Mouse (Mus musculus) midbrain, embryonic 11.5 days (tissue): ENCODE measurements around the gene Aars2. TPM values are rescaled to one million over a fixed set of nuclear protein-coding genes. Genes with fewer than 3 reads are reported as not detected.

Experiments used
- ATAC-seq: fragments of 200-750 bp; cut with Nextera tagmentation; 2 replicates; pipeline ENCODE4 v1.8.0; 2017; ENCODE audit warnings: moderate TSS enrichment, moderate library complexity; ENCODE audit not compliant: low FRiP score
- DNase-seq: peaks from one replicate; pipeline ENCODE4 v3.0.0; 2015; ENCODE audit warnings: low spot score; ENCODE audit errors: missing footprints
- H3K27ac ChIP-seq: fragments of 300-500 bp; sonication (generic); 2 replicates; pipeline ENCODE4 v1.5.1; 2014; ENCODE audit warnings: low read depth, low read length
- H3K27me3 ChIP-seq: fragments of 300-500 bp; sonication (generic); 2 replicates; pipeline ENCODE4 v1.6.1; 2014; ENCODE audit warnings: mild to moderate bottlenecking, low read length, moderate library complexity, mixed read lengths; ENCODE audit not compliant: control insufficient read depth, insufficient read depth
- H3K36me3 ChIP-seq: fragments of 300-500 bp; sonication (generic); 2 replicates; pipeline ENCODE4 v1.6.1; 2014; ENCODE audit warnings: mild to moderate bottlenecking, low read length, moderate library complexity, mixed read lengths; ENCODE audit not compliant: control insufficient read depth, insufficient read depth
- H3K4me1 ChIP-seq: fragments of 300-500 bp; sonication (generic); 2 replicates; pipeline ENCODE4 v1.6.1; 2014; ENCODE audit warnings: low read length; ENCODE audit not compliant: control insufficient read depth, insufficient read depth
- H3K4me2 ChIP-seq: fragments of 300-500 bp; sonication (generic); 2 replicates; pipeline ENCODE4 v1.6.1; 2014; ENCODE audit warnings: mild to moderate bottlenecking, moderate library complexity
- H3K4me3 ChIP-seq: fragments of 300-500 bp; sonication (generic); 2 replicates; pipeline ENCODE4 v1.5.1; 2014; ENCODE audit warnings: low read depth, low read length
- H3K9ac ChIP-seq: fragments of 300-500 bp; sonication (generic); 2 replicates; pipeline ENCODE4 v1.6.1; 2014; ENCODE audit warnings: low read length
- H3K9me3 ChIP-seq: fragments of 300-500 bp; sonication (generic); 2 replicates; pipeline ENCODE4 v1.6.1; 2016; ENCODE audit warnings: low read length; ENCODE audit not compliant: control insufficient read depth
- WGBS: fragments of 180-500 bp; shearing (Covaris S2); extraction: QIAGEN DNeasy Blood & Tissue Kit; methylation state at CpG from one replicate; pipeline ENCODE4 v1.1.7; 2014; 5-methylcytosine and 5-hydroxymethylcytosine counted together
- polyA plus RNA-seq: library from polyadenylated mRNA; unstranded; fragments of >200 nt; fragmentation: Nextera tagmentation; extraction: Ambion mirVana; gene quantifications from 2 replicates; pipeline ENCODE4 v1.2.1, GENCODE M21; 2014

The Aars2 gene
- polyA plus RNA-seq, 1 experiment from 2014 or later = 18.1 TPM

- Histone ChIP-seq H3K27me3 (peaks cover 36% of the 10 kb centered on the region), H3K4me3 (peak within 1 kb of the TSS; percentile 91), H3K27ac (peak within 1 kb of the TSS; percentile 88), H3K9ac (peak within 1 kb of the TSS; percentile 98), H3K4me1 (peaks cover 30% of the 10 kb centered on the region), H3K36me3 (no peaks in the 10 kb centered on the region; the same call in 1 of the 2 replicates), H3K4me2 (peak within 1 kb of the TSS; percentile 78), H3K9me3 (no peaks in the 10 kb centered on the region)
- DNase-seq (peak; percentile 97), ATAC-seq (peak; percentile 45; the same call in 1 of the 2 replicates)
- 0% methylated on average over 14 of the region's 29 CpGs for WGBS
These were observed 43.1 kb downstream of the Aars2 start, which contains the start of gene Tmem151b for GRCm38 (mm10) chr17:45549617-45550181. Gene Tmem151b (minus strand): TSS chr17:45549677.

- WGBS = 38% methylated on average over 5 of the region's 5 CpGs
- peaks cover 30% of the 10 kb centered on the region for H3K27me3 ChIP-seq
- H3K9me3 ChIP-seq = no peaks in the 10 kb centered on the region
- peak overlapping the region; percentile 91; the same call in 1 of the 2 replicates for H3K4me3 ChIP-seq
- ATAC-seq = no peak
- H3K27ac ChIP-seq = no peak overlapping the region
- DNase-seq = no peak
- peak overlapping the region; percentile 98 for H3K9ac ChIP-seq
- H3K4me1 ChIP-seq = peaks cover 24% of the 10 kb centered on the region
- H3K4me2 ChIP-seq = peak overlapping the region; percentile 78
- H3K36me3 ChIP-seq = no peaks in the 10 kb centered on the region; the same call in 1 of the 2 replicates
These were observed 43.6 kb downstream of the Aars2 start for GRCm38 (mm10) chr17:45550253-45550652.

- Histone ChIP-seq H3K4me1 (peaks cover 20% of the 10 kb centered on the region), H3K27ac (no peak overlapping the region), H3K4me2 (no peak overlapping the region), H3K4me3 (no peak overlapping the region), H3K9ac (no peak overlapping the region), H3K27me3 (peaks cover 20% of the 10 kb centered on the region), H3K9me3 (no peaks in the 10 kb centered on the region), H3K36me3 (no peaks in the 10 kb centered on the region; the same call in 1 of the 2 replicates)
- ATAC-seq (no peak), DNase-seq (no peak)
- 47% methylated on average over 7 of the region's 7 CpGs for WGBS
These were observed 44.7 kb downstream of the Aars2 start for GRCm38 (mm10) chr17:45551249-45551796.

GRCm38 (mm10) chr17:45551816-45552451, 45.3 kb downstream of the Aars2 start:
- no peak overlapping the region for H3K4me2 ChIP-seq
- H3K36me3 ChIP-seq = no peaks in the 10 kb centered on the region
- no peak overlapping the region for H3K9ac ChIP-seq
- ATAC-seq = peak; percentile 29
- peaks cover 20% of the 10 kb centered on the region for H3K27me3 ChIP-seq
- H3K9me3 ChIP-seq = no peaks in the 10 kb centered on the region
- H3K27ac ChIP-seq = no peak overlapping the region
- WGBS = 4% methylated on average over 8 of the region's 8 CpGs
- peaks cover 21% of the 10 kb centered on the region for H3K4me1 ChIP-seq
- H3K4me3 ChIP-seq = no peak overlapping the region
- DNase-seq = peak; percentile 99

- H3K27me3 ChIP-seq = peaks cover 9% of the 10 kb centered on the region
- no peaks in the 10 kb centered on the region for H3K36me3 ChIP-seq
- peaks cover 21% of the 10 kb centered on the region for H3K4me1 ChIP-seq
- no peak overlapping the region for H3K9ac ChIP-seq
- DNase-seq (no peak), ATAC-seq (no peak)
- no peaks in the 10 kb centered on the region for H3K9me3 ChIP-seq
- WGBS = 83% methylated on average over 3 of the region's 3 CpGs
- no peak overlapping the region for H3K27ac ChIP-seq
- H3K4me3 ChIP-seq = no peak overlapping the region
- no peak overlapping the region for H3K4me2 ChIP-seq
These were observed 46.4 kb downstream of the Aars2 start for GRCm38 (mm10) chr17:45553065-45553464.

GRCm38 (mm10) chr17:45554420-45554819, 47.8 kb downstream of the Aars2 start:
- Histone ChIP-seq H3K27me3 (peaks cover 7% of the 10 kb centered on the region; the same call in 1 of the 2 replicates), H3K9ac (no peak overlapping the region), H3K9me3 (no peaks in the 10 kb centered on the region), H3K27ac (no peak overlapping the region), H3K36me3 (no peaks in the 10 kb centered on the region), H3K4me2 (no peak overlapping the region), H3K4me3 (no peak overlapping the region), H3K4me1 (peaks cover 18% of the 10 kb centered on the region)
- ATAC-seq (no peak), DNase-seq (no peak)
- WGBS = 43% methylated on average over 1 of the region's 1 CpGs

- Histone ChIP-seq H3K4me3 (peak within 1 kb of the TSS; percentile 61), H3K36me3 (no peaks in the 10 kb centered on the region), H3K4me2 (peak within 1 kb of the TSS; percentile 98), H3K27me3 (peaks cover 7% of the 10 kb centered on the region; the same call in 1 of the 2 replicates), H3K27ac (no peak within 1 kb of the TSS), H3K9me3 (no peaks in the 10 kb centered on the region), H3K4me1 (peaks cover 10% of the 10 kb centered on the region), H3K9ac (peak within 1 kb of the TSS; percentile 77)
- under 1% methylated on average over 45 of the region's 45 CpGs for WGBS
- peak; percentile 100 for DNase-seq
- ATAC-seq = peak; percentile 80
These were observed 48.9 kb downstream of the Aars2 start, which contains the start of gene Nfkbie for GRCm38 (mm10) chr17:45555452-45556106. Gene Nfkbie (plus strand): TSS chr17:45555703.

- DNase-seq = peak; percentile 92
- Histone ChIP-seq H3K9ac (peak overlapping the region; percentile 77), H3K4me3 (peak overlapping the region; percentile 61), H3K9me3 (no peaks in the 10 kb centered on the region), H3K4me1 (peaks cover 10% of the 10 kb centered on the region), H3K27ac (no peak overlapping the region), H3K36me3 (no peaks in the 10 kb centered on the region), H3K4me2 (peak overlapping the region; percentile 98), H3K27me3 (peaks cover 7% of the 10 kb centered on the region; the same call in 1 of the 2 replicates)
- ATAC-seq = no peak
- 5% methylated on average over 14 of the region's 14 CpGs for WGBS
These were observed 49.5 kb downstream of the Aars2 start for GRCm38 (mm10) chr17:45556107-45556489.
